Mouse (Mus musculus) midbrain, embryonic 16.5 days (tissue): ENCODE measurements at regions not wholly inside any gene's neighbourhood (a gene's known extent, or its start where the extent isn't known, plus 50 kb on each side); places are given as distances from the start of the nearest gene placed in this dataset.
"Not testable (repeated sequence)": the region's sequence is repeated elsewhere in the genome, so short reads cannot be mapped to it uniquely, and the experiment has no call there.

ENCODE experiments used
- ATAC-seq: fragments of 200-750 bp; cut with Nextera tagmentation; 2 replicates; pipeline ENCODE4 v1.8.0; 2017; ENCODE audit warnings: moderate TSS enrichment
- H3K27ac ChIP-seq: fragments of 300-500 bp; sonication (generic); 2 replicates; pipeline ENCODE4 v1.5.1; 2014; ENCODE audit warnings: mild to moderate bottlenecking, low read length, mixed read lengths
- H3K27me3 ChIP-seq: fragments of 300-500 bp; sonication (generic); 2 replicates; pipeline ENCODE4 v1.6.1; 2014; ENCODE audit warnings: low read depth, low read length, mixed read lengths; ENCODE audit not compliant: control insufficient read depth, insufficient read depth
- H3K36me3 ChIP-seq: fragments of 300-500 bp; sonication (generic); 2 replicates; pipeline ENCODE4 v1.6.1; 2014; ENCODE audit warnings: mild to moderate bottlenecking, low read length, moderate library complexity, mixed read lengths; ENCODE audit not compliant: control insufficient read depth, insufficient read depth
- H3K4me1 ChIP-seq: fragments of 300-500 bp; sonication (generic); 2 replicates; pipeline ENCODE4 v1.6.1; 2014; ENCODE audit warnings: mild to moderate bottlenecking, low read length, mixed read lengths; ENCODE audit not compliant: control insufficient read depth, insufficient read depth
- H3K4me2 ChIP-seq: fragments of 300-500 bp; sonication (generic); 2 replicates; pipeline ENCODE4 v1.6.1; 2014; ENCODE audit warnings: mild to moderate bottlenecking, low read length, mixed read lengths
- H3K4me3 ChIP-seq: fragments of 300-500 bp; sonication (generic); 2 replicates; pipeline ENCODE4 v1.5.1; 2014; ENCODE audit warnings: low read depth, mild to moderate bottlenecking, low read length, moderate library complexity, mixed read lengths
- H3K9ac ChIP-seq: fragments of 300-500 bp; sonication (generic); 2 replicates; pipeline ENCODE4 v1.6.1; 2014; ENCODE audit warnings: low read depth, low read length, mixed read lengths
- H3K9me3 ChIP-seq: fragments of 300-500 bp; sonication (generic); replicated peaks from 2 replicates; pipeline ENCODE4 v1.6.1; 2014; ENCODE audit warnings: mild to moderate bottlenecking, low read length, mixed read lengths; ENCODE audit not compliant: control insufficient read depth, poor library complexity, severe bottlenecking
- WGBS: fragments of 180-500 bp; shearing (Covaris S2); extraction: QIAGEN DNeasy Blood & Tissue Kit; methylation state at CpG from one replicate; pipeline ENCODE4 v1.1.7; 2014; 5-methylcytosine and 5-hydroxymethylcytosine counted together

DNA sequence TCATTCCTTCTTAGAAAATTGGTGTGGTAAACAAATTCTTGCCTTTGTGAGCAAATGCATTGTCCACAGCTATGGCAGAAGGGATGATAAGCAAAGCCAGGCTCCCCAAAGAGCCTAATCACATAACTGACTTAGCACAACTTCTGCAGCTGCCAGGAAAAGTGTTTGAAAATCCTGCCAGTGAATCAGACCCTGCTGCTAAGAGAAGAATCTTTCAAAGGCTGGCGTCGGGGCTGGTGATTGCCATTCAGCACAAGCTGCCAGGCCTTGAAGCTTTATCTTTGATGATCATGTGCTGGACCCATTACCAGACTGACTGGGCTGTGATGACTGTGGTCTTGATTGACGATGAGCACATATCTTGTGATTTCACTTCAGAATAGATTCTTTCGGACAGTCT is 713.9 kb upstream of the Tex47 start:
- Histone ChIP-seq H3K4me3 (no peak overlapping the region), H3K4me1 (no peaks in the 10 kb centered on the region), H3K27me3 (no peaks in the 10 kb centered on the region), H3K27ac (no peak overlapping the region), H3K36me3 (no peaks in the 10 kb centered on the region), H3K9ac (no peak overlapping the region), H3K9me3 (no peaks in the 10 kb centered on the region), H3K4me2 (no peak overlapping the region)
- peak; percentile 81 for ATAC-seq
- 43% methylated on average over 4 of the region's 4 CpGs for WGBS

DNA sequence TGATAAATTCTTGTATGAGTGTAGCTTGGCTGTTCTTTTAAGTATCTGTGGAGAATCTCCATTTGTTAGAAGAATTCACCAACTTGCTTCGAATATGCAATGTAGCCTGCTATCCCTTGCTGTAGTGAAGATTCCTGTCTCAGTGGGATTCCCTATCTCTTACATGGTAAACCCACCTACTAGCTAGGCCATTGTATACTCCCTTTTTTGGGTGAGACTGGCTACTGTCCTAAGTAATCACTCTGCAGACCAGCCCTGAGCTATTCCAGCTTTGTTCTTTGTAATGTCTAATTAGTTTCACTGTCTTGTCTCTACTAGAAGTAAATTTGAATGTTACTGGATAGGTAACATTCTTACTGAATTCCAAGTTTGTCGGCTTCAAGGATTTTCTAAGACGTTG is 692.8 kb upstream of the Tex47 start:
- not testable (repeated sequence) for ATAC-seq, H3K4me1 ChIP-seq, H3K27ac ChIP-seq, H3K4me3 ChIP-seq, H3K9me3 ChIP-seq, H3K4me2 ChIP-seq, H3K9ac ChIP-seq, H3K27me3 ChIP-seq, H3K36me3 ChIP-seq
- 74% methylated on average over 3 of the region's 3 CpGs for WGBS

DNA sequence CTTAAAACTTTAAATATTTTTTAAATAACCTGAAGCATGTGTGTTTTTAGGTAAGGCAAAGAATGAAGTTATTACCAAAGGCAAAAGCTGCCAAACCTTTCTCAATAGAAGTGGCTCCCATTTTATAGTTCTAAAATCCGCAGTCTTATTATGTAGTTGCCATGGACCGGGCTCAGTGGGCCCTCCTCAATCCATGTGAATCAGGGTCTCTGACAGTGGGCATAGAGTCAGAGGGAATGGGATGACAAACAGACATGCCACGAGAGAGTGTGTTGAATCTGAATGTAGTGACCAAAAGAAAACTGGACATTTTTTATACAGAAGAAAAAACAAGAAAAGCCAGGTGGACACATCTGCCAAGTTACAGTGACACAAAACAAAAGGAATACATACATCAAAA is 659.0 kb upstream of the Tex47 start:
- ATAC-seq, result no peak
- Histone ChIP-seq H3K4me1 (no peaks in the 10 kb centered on the region), H3K9me3 (no peaks in the 10 kb centered on the region), H3K27me3 (no peaks in the 10 kb centered on the region), H3K4me2 (no peak overlapping the region), H3K27ac (no peak overlapping the region), H3K9ac (no peak overlapping the region), H3K4me3 (no peak overlapping the region), H3K36me3 (no peaks in the 10 kb centered on the region)
- 32% methylated on average over 3 of the region's 3 CpGs for WGBS

DNA sequence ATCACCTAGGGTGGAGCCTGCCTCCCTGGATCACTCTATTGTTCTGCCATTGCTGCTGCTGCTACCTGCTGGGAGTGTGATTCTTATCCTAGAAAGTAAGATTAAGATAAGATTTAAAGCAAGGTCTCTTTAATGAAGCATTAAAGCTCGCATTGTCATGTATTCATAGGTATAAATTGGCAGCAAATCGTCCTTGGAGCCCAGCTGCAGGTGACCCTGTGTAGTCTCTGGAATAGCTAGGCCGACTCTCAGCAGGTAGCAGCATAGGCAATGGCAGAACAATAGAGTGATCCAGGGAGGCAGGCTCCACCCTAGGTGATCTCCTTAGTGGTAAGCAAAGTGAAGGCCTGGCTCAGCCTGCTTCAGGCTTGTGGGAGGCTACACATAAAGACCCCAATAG is 627.7 kb upstream of the Tex47 start:
- H3K27ac ChIP-seq, H3K9ac ChIP-seq, ATAC-seq, H3K4me1 ChIP-seq, H3K4me3 ChIP-seq, H3K36me3 ChIP-seq, H3K9me3 ChIP-seq, H3K4me2 ChIP-seq, H3K27me3 ChIP-seq: not testable (repeated sequence)
- 45% methylated on average over 3 of the region's 3 CpGs for WGBS

DNA sequence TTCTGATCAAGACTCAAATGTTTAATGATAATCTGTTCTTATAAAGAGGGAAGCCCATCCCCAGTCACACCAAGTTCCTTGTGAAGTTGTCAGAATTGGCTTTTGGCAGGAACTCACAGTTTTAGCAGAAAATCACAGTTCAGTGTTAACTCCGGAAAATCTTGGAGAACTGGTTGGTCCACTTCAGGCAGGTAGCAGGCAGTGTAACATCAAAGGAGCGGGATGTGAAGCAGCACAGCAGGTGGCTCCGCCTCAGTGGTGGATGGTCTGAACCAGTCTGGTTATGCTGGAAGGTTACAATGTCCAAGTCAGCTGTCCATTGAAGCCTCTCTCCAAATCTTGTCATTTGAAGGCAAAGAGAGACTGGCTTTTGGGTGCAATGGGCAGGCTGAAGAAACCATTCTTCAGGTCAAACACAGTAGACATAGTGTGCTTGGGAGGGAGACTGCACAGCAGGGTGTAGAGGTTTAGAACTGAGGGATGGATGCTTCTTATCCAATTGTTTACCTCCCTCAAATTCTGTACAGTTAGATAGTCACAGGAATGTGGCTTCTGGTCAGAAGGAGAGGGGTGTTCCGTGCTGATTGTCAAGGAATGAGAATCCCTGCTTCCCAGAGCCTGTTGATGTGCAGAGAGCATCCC is 594.1 kb upstream of the Tex47 start:
- Histone ChIP-seq H3K9me3 (no peaks in the 10 kb centered on the region), H3K4me2 (no peak overlapping the region), H3K4me1 (no peaks in the 10 kb centered on the region), H3K27me3 (no peaks in the 10 kb centered on the region), H3K36me3 (no peaks in the 10 kb centered on the region), H3K27ac (no peak overlapping the region), H3K9ac (no peak overlapping the region), H3K4me3 (no peak overlapping the region)
- no peak for ATAC-seq
- 71% methylated on average over 4 of the region's 4 CpGs for WGBS

DNA sequence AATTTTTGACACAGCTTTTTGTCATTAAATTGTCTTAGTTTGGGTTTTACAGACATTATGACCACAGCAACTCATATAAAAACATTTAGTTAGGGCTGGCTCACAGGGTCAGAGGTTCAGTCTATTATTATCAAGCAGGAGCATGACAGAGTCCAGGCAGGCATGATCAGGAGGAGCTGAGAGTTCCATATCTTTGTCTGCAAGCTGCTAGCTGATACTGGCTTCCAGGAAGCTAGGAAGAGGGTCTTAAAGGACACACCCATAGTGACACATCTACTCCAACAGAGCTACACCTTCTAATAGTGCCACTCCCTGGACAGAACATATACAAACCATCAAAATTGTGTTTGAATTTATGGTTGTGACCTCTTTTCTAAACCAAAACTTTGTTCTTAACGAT is 587.7 kb upstream of the Tex47 start:
- 70% methylated on average over 1 of the region's 1 CpGs for WGBS
- Histone ChIP-seq H3K4me2 (no peak overlapping the region), H3K36me3 (no peaks in the 10 kb centered on the region), H3K27me3 (no peaks in the 10 kb centered on the region), H3K4me1 (no peaks in the 10 kb centered on the region), H3K9ac (no peak overlapping the region), H3K4me3 (no peak overlapping the region), H3K27ac (no peak overlapping the region), H3K9me3 (no peaks in the 10 kb centered on the region)
- ATAC-seq, result no peak

DNA sequence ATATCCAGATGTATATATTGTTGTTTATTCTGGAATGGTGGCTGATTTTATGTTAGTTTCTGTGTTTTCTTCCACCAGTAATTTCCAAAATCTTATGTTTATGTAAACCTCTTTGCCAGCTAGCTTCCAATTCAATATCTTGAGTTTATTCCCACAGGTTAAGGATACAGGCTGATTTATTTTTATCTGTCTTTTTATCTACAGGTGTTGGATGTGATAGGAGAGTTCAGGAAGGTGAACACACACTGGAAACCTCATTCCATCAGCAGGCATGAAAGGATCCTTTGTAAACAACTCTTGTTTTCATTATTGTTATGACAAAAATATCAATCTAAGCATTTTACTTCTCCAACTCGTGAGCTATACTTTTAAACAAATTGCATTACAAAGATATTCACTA is 587.3 kb upstream of the Tex47 start:
- Histone ChIP-seq H3K9me3 (no peaks in the 10 kb centered on the region), H3K4me2 (no peak overlapping the region), H3K27ac (no peak overlapping the region), H3K27me3 (no peaks in the 10 kb centered on the region), H3K4me3 (no peak overlapping the region), H3K9ac (no peak overlapping the region), H3K36me3 (no peaks in the 10 kb centered on the region), H3K4me1 (no peaks in the 10 kb centered on the region)
- no peak for ATAC-seq
- WGBS, result 72% methylated on average over 1 of the region's 1 CpGs
